Mouse (Mus musculus) c-Kit-positive CD71-positive TER-119-negative erythroid progenitor cells, embryonic 14.5 days (primary cell): Measurements from ENCODE around the gene Gne.

Source experiments
- DNase-seq: peaks from one replicate; pipeline ENCODE4 v3.0.0-alpha.2; 2013; ENCODE audit warnings: low read depth

Gne gene

DNA sequence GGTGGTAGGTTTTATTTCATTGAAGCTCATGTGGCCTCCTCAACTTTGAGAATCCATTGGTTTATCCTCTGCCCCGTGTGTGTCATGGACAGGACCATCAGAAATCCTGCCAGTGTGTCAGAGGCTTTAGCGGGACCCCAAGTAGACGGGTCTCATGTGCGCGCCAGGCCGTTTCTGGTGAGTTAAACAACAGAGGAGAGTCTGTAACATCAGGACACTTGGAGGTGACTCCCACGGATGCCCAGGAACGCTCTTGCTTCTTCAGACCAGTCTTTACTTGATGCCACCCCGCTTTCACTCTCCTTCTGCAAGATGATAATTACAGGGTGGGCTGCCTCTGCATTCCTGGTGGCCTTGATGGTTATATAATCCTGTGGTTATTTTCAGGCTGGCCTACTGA is 60.3 kb downstream of the Gne start:
- no peak for DNase-seq

DNA sequence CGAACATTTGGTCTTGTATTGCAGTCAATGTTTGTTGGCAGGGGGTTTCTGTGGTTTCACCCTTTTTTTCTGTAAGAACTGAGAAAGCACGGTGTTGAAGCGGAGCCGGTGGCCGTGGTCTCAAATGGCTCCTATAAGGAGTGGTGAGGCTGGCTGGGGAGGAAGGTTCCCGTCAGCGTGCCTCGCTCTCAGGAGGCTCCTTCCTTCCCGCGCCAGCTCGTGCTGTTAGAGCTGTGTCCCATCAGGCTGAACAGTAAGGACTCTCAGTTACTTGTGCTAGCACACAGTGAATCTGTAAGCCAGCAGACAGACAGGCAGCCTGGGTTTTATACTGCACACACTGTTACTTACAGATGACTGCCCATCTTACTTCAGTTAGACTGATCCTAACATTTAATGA is 61.2 kb downstream of the Gne start:
- no peak for DNase-seq

DNA sequence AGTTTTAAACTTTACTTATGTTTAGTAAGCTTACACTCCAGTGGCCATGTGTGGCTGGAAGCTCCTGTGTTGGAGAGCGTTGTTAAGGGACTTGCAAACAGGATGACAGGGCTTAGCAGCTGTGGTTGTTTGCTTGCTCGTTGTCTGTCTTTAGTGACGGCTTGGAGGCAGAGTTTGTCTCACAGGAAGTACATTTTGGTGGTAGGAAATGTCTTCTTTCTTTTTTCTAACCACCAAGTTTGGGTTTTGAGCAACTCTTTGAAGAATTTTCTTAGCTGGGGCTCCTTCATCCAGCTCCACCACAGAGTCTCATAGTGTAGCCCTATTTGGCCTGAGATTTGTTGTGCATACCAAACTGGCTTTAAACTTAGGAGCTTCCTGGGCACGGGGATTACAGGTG is 61.7 kb downstream of the Gne start:
- no peak for DNase-seq

DNA sequence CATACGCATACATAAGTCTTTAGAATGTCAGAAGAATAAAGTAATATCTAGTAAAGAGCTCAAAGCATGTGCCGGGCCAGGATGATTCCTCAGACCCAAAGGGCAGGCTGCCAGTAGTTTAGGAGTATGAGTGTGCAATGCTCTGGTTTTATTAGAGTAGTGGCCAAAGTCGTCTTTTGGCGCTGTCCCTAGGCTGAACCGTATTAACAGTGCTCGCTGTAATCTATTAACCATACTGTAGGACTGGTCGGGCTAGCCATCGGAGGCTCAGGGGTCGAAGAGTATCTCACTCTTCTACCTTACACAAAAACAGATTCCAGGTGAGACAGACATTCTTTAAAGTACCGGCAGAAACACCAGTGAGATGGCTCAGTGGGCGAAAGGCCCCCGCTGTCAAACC is 67.2 kb downstream of the Gne start:
- no peak for DNase-seq

DNA sequence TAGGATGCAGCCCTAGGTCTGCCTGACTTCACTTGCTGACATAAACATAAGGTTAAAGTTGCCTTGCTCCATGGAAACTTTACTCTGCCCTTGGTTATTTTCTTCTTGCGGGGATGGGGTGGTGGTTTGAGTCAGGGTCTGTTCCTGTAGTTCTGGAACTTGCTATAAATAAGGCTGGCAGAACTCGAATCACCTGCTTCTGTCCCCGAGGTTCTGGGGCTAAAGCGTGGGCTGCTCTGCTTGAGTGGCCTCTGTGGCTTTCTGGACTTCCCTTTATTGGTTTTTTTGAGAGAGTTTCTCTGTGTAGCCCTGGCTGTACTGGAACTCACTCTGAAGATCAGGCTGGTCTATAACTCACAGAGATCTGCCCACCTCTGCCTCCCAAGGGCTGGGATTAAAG is 67.9 kb downstream of the Gne start:
- DNase-seq: no peak

DNA sequence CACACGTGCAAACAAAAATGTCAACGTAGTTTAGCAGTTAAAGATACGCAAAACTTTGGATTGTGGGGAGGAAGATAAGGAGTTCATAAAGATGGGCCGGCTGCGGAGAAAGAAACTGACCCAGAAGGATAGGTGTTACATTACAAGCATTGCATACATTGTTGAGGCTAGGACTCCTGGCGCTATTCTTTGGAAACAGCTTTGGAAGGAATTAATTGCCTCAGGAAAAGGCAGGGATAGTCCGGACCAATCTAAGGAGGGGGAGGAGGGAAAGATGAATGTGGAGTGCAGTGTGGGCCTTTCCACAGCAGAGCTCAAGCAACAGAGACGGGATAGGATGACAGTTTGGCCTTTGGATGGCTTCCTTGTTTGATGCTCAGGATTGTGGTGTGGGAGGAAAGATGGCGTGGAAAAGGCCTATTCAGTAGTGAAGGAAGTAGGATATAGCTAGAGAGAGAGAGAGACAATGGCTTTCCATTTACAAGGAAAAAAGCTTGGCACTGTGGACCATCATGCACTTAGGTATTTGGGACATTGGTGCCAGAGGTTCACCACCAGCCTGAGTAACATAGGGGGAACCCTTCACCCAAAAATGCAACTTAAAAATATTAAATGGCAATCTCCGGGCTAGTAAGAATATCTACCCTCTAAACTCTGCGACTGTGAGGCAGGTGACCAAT is 70.4 kb downstream of the Gne start:
- peak; percentile 15 for DNase-seq

DNA sequence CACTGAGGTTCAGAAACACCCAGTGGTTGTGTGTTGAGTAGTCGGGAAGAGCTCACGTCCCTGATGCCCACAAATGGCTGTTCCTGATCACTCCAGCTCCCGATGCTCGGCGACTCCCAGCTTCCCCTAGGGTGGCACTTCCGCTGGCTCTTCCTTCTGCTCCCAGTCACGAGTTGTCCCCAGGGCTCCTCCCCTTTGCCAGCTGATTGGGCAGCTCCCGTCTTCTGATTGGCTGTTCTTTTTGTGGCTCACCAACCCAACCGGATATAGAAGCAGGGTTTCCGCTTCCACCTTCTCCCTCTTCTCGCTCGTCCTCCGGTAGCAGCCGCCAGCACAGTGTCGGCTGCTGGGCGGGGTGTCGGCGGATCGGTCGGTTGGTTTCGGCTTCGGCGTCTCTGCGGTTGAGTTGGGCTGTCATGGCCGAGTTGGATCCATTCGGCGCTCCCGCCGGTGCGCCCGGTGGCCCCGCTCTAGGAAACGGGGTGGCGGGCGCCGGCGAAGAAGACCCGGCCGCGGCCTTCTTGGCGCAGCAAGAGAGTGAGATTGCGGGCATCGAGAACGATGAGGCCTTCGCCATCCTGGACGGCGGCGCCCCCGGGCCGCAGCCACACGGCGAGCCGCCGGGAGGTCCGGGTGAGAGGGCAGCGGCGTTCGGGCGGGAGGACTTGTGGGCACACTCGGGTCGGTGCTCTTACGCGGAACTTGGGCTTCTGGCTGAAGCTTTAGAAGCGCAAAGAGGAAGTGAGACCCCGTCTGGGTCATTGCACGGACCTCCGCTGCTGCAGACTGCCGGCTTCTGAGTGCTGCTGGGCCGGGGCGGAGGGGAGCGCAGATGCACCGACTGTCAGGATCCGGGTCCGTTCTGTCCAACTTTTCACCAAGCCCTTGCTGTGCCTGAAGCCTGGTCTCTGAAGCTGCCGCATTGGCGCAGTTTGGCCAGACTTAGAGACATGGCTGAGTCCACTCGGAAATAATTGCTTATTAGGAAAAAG is 71.3 kb downstream of the Gne start:
- DNase-seq: peak; percentile 92

DNA sequence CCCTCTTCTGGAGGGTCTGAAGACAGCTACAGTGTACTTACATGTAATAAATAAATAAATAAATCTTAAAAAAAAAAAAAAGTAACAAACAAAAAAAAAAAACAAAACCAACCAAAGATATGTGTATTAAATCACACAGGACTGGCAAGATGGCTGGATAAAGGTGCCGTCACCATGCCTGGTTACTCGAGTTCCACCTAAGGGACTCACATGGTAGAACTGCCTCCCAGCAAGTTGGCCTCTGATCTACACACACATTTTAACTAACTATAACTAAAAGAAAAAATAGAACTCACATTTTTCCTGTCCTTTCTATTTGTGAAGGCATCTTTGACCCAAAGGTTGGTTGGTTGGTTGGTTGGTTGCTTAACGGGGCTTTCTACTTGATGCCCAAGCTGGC is 72.2 kb downstream of the Gne start:
- DNase-seq: peak; percentile 7

DNA sequence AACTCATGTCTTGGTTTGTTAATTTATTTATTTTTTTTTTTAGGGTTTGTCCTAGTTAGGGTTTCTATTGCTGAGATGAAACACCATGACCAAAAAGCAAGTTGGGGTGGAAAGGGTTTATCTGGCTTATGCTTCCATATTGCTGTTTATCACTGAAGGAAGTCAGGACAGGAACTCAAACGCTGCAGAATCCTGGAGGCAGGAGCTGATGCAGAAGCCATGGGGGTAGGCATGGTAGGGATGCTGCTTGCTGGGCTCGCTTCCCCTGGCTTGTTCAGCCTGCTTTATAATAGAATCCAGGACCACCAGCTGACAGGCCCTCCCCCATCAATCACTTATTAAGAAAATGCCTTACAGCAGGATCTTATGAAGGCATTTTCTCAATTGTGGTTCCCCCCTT is 73.1 kb downstream of the Gne start:
- no peak for DNase-seq

DNA sequence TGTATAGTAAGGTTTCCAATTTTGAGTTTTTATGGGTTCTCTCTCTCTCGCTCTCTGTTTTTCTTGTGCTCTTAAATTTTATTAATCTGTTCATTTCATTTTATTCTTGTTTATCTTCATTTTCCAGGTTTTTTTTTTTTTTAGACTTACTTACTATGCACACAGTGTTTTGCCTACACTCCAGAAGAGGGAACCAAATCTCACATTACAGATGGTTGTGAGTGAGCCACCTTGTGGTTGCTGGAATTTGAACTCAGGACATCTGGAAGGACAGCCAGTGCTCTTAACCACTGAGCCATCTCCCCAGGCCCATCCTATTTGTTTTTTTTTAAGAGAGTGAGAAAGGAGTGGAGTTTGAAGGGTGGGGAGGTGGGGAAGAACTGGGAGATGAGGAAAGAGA is 73.8 kb downstream of the Gne start:
- DNase-seq: no peak

DNA sequence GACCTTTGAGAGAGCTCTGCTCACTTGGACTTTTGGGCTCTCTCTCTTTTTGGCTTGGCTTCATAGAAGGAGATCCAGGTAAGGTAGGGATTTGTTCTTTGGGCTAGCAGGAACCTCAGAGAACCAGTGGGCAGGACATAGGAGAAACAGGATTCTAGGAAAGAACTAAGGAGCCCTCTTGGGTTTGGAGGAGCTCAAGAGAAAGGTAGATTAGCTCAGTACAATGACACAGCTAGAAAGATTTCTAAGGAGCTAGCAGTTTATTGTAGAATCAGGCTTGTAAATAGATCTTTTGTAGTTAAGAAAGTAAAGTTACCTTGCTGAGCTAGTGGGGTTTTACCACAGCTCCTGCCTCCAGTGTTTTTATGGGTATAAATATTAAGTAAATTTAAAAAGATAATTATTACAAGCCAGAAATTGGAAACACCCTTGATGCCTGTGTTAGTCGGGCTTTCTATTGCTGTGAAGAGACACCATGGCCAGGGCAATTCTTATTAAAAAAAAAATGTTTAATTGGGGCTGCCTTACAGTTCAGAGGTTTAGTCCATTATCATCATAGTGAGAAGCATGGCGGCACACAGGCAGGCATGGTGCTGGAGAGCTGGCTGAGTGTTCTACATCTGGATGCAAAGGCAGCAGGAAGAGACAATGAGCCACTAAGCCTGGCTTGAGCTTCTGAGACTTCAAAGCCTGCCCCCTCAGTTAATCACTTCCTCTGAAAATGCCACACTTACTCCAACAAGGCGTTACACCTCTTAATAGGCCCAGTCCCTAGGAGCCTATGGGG is 79.2 kb downstream of the Gne start:
- DNase-seq: peak; percentile 45

DNA sequence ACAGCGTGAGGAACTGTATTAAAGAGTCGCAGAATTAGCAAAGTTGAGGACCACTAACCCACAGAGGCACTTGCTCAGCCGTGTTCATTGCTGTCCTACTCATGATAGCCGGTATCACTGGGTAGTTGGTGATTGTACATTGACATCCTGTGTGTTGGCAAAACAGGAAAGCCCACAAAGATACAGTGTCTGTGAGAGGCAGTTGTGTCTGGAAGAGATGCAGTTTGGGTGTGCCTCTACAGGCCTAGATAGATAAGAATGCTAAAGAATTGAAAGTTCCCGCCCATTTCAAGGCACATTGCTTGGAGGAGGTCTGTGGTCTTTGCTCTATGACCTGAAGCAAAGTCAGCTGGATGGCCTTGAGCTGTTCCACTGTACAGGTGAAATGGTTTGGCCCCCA is 79.9 kb downstream of the Gne start, which contains the start of gene Clta:
Gene Clta, plus strand, starts transcription at position 327 of the 400 bp plus-strand sequence.
- DNase-seq: peak; percentile 87

DNA sequence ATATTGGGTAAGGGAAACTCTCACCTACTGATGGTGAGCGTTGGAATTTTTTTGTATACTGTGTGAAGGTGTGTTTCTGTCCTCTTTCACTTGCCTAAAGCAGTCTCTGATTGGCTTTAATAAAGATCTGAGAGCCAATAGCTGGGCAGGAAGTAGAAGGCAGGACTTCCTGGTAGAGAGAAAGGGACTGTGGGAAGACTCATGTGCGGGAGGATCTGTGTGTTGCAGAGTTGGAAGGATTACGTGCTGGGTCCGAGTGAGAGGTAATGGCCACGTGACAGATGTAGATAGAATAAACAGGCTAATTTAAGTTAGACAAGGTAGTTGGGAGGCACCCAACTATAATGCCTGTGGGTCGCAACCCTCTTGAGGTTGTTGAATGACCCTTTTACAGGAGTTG is 80.4 kb downstream of the Gne start:
- peak; percentile 49 for DNase-seq

DNA sequence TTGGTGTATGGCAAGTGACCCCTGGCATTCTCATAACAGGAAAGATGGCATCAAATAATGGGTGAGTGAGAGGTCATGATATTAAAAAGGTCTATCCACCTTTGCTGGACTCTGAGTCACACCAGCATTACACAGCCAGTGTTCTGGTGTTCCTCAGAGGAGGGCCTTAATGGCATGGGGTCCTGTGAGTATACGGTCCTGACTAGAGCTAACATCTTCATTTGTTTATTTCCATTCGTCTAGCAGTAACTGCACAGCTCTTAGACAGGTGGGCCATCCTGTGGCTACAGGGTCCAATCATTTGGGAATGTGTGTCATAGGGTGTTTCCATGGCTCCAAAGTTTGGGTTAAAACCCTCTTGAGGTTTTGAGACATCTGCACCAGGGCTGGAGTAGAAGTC is 89.6 kb downstream of the Gne start:
- DNase-seq: no peak

DNA sequence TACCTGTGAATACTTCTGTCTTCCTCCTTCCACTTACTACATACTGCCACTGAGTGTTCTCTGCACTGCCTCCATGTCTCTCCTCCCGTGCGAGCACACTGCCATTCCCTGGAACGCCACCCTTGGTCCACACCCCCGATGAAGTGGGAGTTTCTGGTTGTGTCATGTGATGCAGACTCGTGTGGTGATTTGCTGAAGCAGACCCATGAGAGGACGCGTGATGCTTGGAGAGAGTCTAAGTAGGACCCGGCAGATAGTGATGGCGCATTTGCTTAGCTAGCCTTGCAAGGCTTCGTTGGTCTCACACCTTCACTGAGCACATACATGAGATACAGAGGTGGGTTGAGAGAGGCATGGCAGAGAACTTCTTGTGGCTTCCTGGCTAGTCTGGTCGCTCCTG is 90.9 kb downstream of the Gne start:
- DNase-seq: no peak

DNA sequence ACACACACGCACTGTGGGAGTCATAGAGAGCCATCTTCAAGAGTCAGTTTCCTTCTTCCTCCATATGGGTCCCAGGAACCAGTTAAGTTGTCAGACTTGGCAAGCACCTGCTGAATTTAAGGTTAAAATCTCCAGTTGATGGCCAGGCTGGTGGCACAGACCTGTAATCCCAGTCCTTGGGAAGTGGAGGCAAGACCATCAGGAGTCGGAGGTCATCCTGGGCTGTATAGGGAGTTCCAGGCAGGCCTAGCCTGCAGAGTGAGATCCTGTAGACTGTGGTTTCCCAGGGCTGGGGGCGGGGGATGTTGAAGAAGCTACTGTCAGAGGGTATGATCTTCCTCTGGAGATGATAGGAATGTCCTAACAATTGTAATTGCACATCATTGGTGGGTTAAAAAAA is 95.0 kb downstream of the Gne start:
- no peak for DNase-seq

DNA sequence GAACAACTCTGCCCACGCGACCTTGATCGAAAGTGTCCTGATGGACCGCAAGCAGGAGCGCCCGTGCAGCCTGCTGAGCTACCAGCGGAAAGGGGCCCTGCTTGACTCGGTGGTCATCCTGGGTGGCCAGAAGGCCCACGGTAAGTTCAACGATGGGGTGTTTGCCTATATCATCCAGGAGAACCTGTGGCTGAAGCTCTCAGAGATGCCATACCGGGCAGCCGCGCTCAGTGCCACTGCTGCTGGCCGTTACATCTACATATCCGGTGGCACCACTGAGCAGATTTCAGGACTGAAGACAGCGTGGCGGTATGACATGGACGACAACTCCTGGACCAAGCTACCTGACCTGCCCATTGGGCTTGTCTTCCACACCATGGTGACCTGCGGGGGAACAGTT is 99.7 kb downstream of the Gne start:
- no peak for DNase-seq
